Mouse (Mus musculus): ENCODE measurements around the gene Dis3l2.

GRCm38 (mm10) chr1:86733160-86733821 lies 29.7 kb downstream of the Dis3l2 start:
- no peak for TF ChIP-seq CTCF (IDR thresholded peaks at IDR 0.05; ENCODE audit: borderline replicate concordance, insufficient read depth, low read depth, low read length)
- TF ChIP-seq POLR2A (IDR thresholded peaks at IDR 0.05; ENCODE audit: borderline replicate concordance, insufficient read depth, low read length): no peak

Data from cerebellum, adult 2 months (tissue).